Mouse (Mus musculus) liver, embryonic 13.5 days (tissue): ENCODE results near the gene Agbl5. TPM values are rescaled to one million over a fixed set of nuclear protein-coding genes. Genes with fewer than 3 reads are reported as not detected.
"Not testable (repeated sequence)": the region's sequence is repeated elsewhere in the genome, so short reads cannot be mapped to it uniquely, and the experiment has no call there.

ENCODE experiments used
- ATAC-seq: fragments of 200-750 bp; cut with Nextera tagmentation; 2 replicates; pipeline ENCODE4 v1.8.0; 2017; ENCODE audit warnings: low read depth, mild to moderate bottlenecking, moderate number of reproducible peaks, moderate library complexity
- DNase-seq: peaks from one replicate; pipeline ENCODE4 v3.0.0; 2022
- H3K27ac ChIP-seq: fragments of 300-500 bp; sonication (generic); 2 replicates; pipeline ENCODE4 v1.5.1; 2015; ENCODE audit warnings: moderate library complexity, mild to moderate bottlenecking, inconsistent platforms
- H3K27me3 ChIP-seq: fragments of 300-500 bp; sonication (generic); 2 replicates; pipeline ENCODE4 v1.6.1; 2015; ENCODE audit warnings: mild to moderate bottlenecking, inconsistent platforms
- H3K36me3 ChIP-seq: fragments of 300-500 bp; sonication (generic); 2 replicates; pipeline ENCODE4 v1.6.1; 2015; ENCODE audit warnings: mild to moderate bottlenecking, inconsistent platforms
- H3K4me1 ChIP-seq: fragments of 300-500 bp; sonication (generic); replicated peaks from 2 replicates; pipeline ENCODE4 v1.6.1; 2015; ENCODE audit warnings: inconsistent platforms
- H3K4me2 ChIP-seq: fragments of 300-500 bp; sonication (generic); 2 replicates; pipeline ENCODE4 v1.6.1; 2015; ENCODE audit warnings: inconsistent platforms, mild to moderate bottlenecking, moderate library complexity
- H3K4me3 ChIP-seq: fragments of 300-500 bp; sonication (generic); replicated peaks from 2 replicates; pipeline ENCODE4 v1.5.1; 2015; ENCODE audit warnings: mild to moderate bottlenecking, inconsistent platforms
- H3K9ac ChIP-seq: fragments of 300-500 bp; sonication (generic); 2 replicates; pipeline ENCODE4 v1.6.1; 2015; ENCODE audit warnings: mild to moderate bottlenecking, inconsistent platforms
- H3K9me3 ChIP-seq: fragments of 300-500 bp; sonication (generic); replicated peaks from 2 replicates; pipeline ENCODE4 v1.6.1; 2016; ENCODE audit warnings: inconsistent platforms
- WGBS: fragments of 180-500 bp; shearing (Covaris S2); methylation state at CpG from one replicate; pipeline ENCODE4 v1.1.7; 2015; ENCODE audit not compliant: insufficient replicate concordance; 5-methylcytosine and 5-hydroxymethylcytosine counted together
- polyA plus RNA-seq: library from polyadenylated mRNA; unstranded; fragments of >200 nt; fragmentation: Nextera tagmentation; extraction: Ambion mirVana; gene quantifications from 2 replicates; pipeline ENCODE4 v1.2.1, GENCODE M21; 2015

Gene Agbl5
- polyA plus RNA-seq, 1 experiment from 2014 or later = 4.3 TPM

DNA sequence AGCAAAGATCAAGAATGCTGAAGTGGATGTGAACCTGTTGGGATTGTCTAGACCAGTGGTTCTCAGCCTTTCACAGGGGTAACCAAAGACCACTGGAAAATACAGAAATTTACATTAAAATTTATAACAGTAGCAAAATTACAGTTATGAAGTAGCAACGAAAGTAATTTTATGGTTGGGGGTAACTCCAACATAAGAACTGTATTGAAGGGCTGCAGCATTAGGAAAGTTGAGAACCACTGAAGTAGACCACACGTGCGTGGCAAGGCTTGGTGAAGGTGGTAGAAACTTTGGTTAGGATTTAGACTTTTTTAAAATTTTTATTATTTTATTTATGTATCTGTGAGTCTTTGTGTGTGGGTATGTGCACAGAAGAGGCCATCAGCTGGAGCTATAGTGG, 20.8 kb upstream of the Agbl5 start, which contains the start of gene Tmem214:
TSS of gene Tmem214 (plus strand) at position 301 of the 400 bp plus-strand sequence.
- Histone ChIP-seq H3K36me3 (peaks cover 24% of the 10 kb centered on the region), H3K27ac (no peak within 1 kb of the TSS), H3K4me2 (peak within 1 kb of the TSS; percentile 89), H3K27me3 (no peaks in the 10 kb centered on the region), H3K4me3 (no peak within 1 kb of the TSS), H3K4me1 (peaks cover 25% of the 10 kb centered on the region), H3K9ac (0 out of 2 replicates have a peak within 1 kb of the TSS, but pooled peaks have one; percentile 94), H3K9me3 (no peaks in the 10 kb centered on the region)
- WGBS = 75% methylated on average over 3 of the region's 3 CpGs
- DNase-seq (no peak), ATAC-seq (no peak)

DNA sequence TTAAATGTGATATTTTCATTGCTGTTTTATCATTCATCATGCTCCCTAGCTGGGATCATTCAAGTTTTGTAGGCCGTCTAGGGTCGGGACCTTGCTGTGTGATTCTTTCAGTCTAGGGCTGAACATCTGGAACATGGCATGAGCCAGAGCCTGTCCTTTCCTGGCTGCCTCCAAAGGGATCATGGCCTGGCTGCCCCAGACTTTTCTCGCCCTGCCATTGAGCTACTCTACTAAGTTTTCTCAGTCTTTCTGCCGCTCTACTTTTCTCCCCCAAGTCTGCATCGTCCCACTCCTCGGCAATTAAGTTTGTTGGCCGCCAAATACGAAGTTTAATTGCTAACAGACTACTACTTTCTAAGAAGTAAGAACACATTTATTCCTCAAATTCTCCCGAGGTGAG, 19.5 kb upstream of the Agbl5 start:
- DNase-seq (no peak), ATAC-seq (no peak)
- Histone ChIP-seq H3K27me3 (no peaks in the 10 kb centered on the region), H3K9ac (peak overlapping the region; percentile 94), H3K4me3 (peak overlapping the region; percentile 91), H3K4me1 (peaks cover 25% of the 10 kb centered on the region), H3K4me2 (peak overlapping the region; percentile 89), H3K27ac (no peak overlapping the region), H3K9me3 (no peaks in the 10 kb centered on the region), H3K36me3 (peaks cover 36% of the 10 kb centered on the region)
- WGBS = 26% methylated on average over 9 of the region's 9 CpGs

DNA sequence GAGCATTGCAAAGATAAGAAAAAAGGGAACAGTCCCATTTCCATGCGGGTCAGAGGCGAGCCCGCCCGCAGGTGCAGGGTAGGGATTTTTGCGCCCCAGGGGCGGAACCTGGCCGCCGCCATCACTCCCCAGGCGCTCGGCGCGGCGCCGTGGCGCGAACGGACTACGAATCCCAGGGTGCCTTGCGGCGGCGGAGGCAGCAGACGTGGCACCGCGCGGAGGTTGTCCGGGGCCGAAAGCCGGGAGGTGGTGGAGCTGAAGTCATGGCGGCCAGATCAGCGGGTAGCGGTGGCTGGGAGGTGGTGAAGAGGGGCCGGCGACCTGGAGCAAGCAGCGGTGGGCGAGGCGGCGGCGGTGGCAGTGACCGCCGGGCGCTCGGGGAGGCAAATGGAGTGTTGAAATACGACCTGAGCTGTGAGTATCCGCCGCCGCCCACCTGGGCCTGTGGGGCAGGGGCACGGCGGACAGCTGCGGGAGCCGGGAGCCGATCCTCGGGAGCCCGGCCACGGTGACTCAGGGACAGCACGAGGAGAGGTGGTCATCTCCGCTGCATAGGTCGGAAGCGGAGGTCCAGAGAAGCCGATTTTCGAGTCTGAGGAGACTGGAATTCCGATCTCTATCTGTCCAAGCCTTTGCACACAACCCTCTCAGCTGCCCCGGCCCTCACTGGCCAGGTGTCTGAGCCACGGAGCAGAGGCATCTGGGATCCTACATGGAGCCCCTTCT, 18.9 kb upstream of the Agbl5 start:
- H3K27me3 ChIP-seq = no peaks in the 10 kb centered on the region
- peak overlapping the region; percentile 91 for H3K4me3 ChIP-seq
- H3K36me3 ChIP-seq = peaks cover 42% of the 10 kb centered on the region
- peak overlapping the region; percentile 89 for H3K4me2 ChIP-seq
- under 1% methylated on average over 63 of the region's 63 CpGs for WGBS
- H3K9ac ChIP-seq = peak overlapping the region; percentile 94
- ATAC-seq (peak; percentile 95), DNase-seq (peak; percentile 85)
- peak overlapping the region; percentile 78 for H3K27ac ChIP-seq
- H3K4me1 ChIP-seq = peaks cover 25% of the 10 kb centered on the region
- H3K9me3 ChIP-seq = no peaks in the 10 kb centered on the region

DNA sequence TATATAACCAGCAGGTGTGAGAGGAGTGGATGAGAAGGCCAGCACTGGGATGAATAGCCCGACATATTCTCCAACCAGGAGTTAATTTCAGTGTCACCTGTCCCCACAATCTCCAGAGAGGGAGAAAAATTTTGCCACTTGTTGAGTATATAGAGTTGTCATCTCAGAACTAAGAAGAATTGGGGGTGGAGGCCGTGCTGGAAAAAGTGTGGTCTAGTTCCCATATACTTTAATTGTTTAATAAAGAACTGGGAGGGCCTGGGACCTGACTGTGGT, 18.4 kb upstream of the Agbl5 start:
- Histone ChIP-seq H3K4me3 (peak overlapping the region; percentile 91), H3K36me3 (peaks cover 47% of the 10 kb centered on the region), H3K27me3 (no peaks in the 10 kb centered on the region), H3K4me2 (peak overlapping the region; percentile 89), H3K4me1 (peaks cover 25% of the 10 kb centered on the region), H3K9me3 (no peaks in the 10 kb centered on the region), H3K27ac (peak overlapping the region; percentile 78), H3K9ac (peak overlapping the region; percentile 94)
- no peak for ATAC-seq
- DNase-seq = no peak
- 15% methylated on average over 2 of the region's 2 CpGs for WGBS

DNA sequence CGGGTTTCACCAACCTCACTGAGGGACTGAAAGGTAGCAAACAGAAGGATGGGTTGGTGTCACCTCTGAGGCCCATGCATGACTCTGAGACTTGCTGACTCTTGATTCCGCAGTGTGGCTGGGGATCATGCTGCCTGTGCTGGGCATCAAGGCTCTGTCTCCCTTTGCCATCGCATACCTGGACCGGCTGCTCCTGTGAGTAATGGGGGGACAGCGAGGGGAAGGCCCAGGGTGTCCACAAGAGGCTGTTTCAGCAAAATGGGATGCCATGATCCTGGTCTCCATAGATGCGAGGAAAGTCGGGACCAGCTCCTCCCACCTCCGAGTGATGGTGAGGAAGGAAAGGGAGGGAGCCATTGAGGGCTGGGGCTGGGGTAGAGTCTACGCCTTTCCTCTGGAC, 15.9 kb upstream of the Agbl5 start:
- ATAC-seq (no peak), DNase-seq (no peak)
- Histone ChIP-seq H3K36me3 (peaks cover 72% of the 10 kb centered on the region), H3K4me3 (no peak overlapping the region), H3K27ac (no peak overlapping the region), H3K4me1 (peaks cover 25% of the 10 kb centered on the region), H3K27me3 (no peaks in the 10 kb centered on the region), H3K9ac (no peak overlapping the region), H3K9me3 (no peaks in the 10 kb centered on the region), H3K4me2 (no peak overlapping the region)
- WGBS = 86% methylated on average over 9 of the region's 9 CpGs

DNA sequence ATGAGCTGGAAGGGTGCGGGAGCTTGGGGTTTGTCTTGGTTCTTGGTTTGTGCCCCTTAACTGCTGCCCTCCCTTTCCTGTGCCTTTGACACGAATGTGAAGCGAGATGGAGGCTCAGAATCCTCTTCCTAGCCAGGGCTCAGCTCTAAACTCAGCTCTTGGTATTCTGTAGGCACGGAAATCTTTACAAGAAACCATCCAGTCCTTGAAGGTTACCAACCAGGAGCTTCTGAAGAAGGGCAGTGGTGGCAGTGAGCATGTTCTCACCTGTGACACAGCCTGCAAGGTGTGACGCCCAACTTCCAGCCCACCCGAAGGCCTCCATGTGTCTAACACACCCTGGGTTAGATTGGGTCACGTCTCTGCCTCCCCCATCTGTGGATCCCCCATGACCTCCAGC, 14.1 kb upstream of the Agbl5 start:
- no peaks in the 10 kb centered on the region for H3K9me3 ChIP-seq
- H3K36me3 ChIP-seq = peaks cover 78% of the 10 kb centered on the region
- H3K9ac ChIP-seq = no peak overlapping the region
- WGBS = 80% methylated on average over 7 of the region's 7 CpGs
- peaks cover 19% of the 10 kb centered on the region for H3K4me1 ChIP-seq
- ATAC-seq (no peak), DNase-seq (no peak)
- no peaks in the 10 kb centered on the region for H3K27me3 ChIP-seq
- no peak overlapping the region for H3K27ac ChIP-seq
- H3K4me3 ChIP-seq = no peak overlapping the region
- H3K4me2 ChIP-seq = no peak overlapping the region

DNA sequence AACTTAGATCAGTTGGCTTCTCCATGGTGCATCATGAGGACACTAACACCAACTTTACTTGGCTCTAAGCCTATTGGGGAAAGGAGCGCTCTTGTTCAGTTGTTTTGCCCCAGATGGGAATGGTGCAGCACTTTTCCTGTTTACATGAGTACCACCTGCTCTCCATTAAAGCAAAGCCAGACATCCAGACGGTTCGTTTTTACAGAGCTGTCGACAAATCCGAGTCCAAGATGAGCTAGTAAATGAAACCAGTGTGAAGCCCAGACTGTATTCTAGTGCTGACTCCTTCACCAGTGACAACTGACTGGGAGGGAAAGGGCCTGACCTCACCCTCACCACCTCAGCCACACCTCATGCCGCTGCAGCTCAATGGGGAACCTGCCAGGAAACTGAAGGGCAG, 9.9 kb upstream of the Agbl5 start:
- Histone ChIP-seq H3K27me3 (no peaks in the 10 kb centered on the region), H3K9ac (no peak overlapping the region), H3K4me3 (no peak overlapping the region), H3K4me1 (no peaks in the 10 kb centered on the region), H3K36me3 (peaks cover 46% of the 10 kb centered on the region), H3K4me2 (no peak overlapping the region), H3K27ac (no peak overlapping the region), H3K9me3 (no peaks in the 10 kb centered on the region)
- WGBS = 59% methylated on average over 6 of the region's 6 CpGs
- ATAC-seq (no peak), DNase-seq (no peak)

DNA sequence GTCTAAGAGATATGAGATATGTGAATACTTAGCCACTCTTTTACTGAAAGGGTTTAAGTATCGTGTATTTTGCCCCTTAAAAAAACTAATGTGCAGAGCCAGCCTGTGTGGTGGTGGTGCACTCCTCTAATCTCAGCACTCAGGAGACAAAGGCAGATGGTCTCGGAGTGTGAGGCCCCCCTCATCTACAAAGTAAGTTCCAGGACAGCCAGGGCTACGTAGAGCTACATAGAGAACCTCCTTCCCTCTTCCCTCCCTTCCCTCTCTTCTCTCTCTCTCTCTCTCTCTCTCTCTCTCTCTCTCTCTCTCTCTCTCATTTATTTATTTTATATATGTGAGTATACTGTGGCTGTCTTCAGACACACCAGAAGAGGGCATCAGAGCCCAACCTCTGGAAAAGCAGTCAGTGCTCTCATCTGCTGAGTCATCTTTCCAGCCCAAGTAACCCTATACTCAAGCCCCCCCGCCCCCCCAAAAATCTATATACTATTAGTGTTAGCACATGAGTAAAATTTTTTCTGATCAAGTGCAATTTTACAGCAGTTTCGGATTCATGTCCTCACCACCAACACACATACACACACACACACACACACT, 9.0 kb upstream of the Agbl5 start:
- Histone ChIP-seq H3K4me1 (no peaks in the 10 kb centered on the region), H3K27me3 (no peaks in the 10 kb centered on the region), H3K36me3 (peaks cover 37% of the 10 kb centered on the region), H3K9me3 (no peaks in the 10 kb centered on the region), H3K27ac (no peak overlapping the region), H3K4me2 (no peak overlapping the region), H3K4me3 (no peak overlapping the region), H3K9ac (no peak overlapping the region)
- DNase-seq (no peak), ATAC-seq (no peak)
- 70% methylated on average over 5 of the region's 5 CpGs for WGBS

DNA sequence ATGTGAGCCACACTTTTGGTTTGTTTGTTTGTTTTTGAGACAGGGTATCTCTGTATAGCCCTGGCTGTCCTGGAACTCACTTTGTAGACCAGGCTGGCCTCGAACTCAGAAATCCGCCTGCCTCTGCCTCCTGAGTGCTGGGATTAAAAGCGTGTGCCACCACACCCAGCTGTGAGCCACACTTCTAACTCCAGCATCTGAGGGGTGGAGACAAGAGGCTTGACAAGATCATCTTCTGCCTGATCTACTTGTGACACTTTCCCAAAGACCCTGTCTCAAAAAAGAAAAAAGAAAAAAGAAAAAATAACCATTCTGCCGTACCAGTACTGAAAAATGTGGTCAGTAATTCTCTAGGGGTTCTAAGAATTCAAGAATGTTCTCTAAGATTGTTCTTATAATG, 6.7 kb upstream of the Agbl5 start:
- H3K9ac ChIP-seq, ATAC-seq, H3K9me3 ChIP-seq, H3K27me3 ChIP-seq, DNase-seq, H3K4me3 ChIP-seq, H3K4me2 ChIP-seq, H3K27ac ChIP-seq: not testable (repeated sequence)
- Histone ChIP-seq H3K4me1 (peaks cover 14% of the 10 kb centered on the region), H3K36me3 (peaks cover 13% of the 10 kb centered on the region)
- 72% methylated on average over 4 of the region's 4 CpGs for WGBS

DNA sequence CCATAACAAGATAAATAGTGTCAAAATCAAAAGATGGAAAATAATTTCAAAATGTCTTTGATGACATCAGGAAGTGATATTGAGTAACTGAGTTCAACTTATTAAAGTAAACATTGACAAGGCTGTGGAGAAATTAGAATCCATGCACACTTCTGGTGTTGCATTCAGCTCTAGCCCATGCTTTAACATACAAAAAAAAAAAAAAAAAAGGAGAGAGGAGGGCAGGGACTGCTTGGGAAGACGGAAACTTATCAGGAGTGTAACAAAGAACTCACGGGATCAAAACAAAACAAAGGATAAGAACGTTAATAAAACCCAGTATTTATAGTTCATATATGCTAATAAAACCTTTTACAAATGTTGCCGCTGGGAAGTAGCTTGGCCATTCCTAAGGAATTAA, 2.3 kb upstream of the Agbl5 start:
- ATAC-seq (no peak), DNase-seq (no peak)
- Histone ChIP-seq H3K27ac (no peak overlapping the region; the same call in 1 of the 2 replicates), H3K9ac (no peak overlapping the region; the same call in 1 of the 2 replicates), H3K4me3 (no peak overlapping the region), H3K27me3 (no peaks in the 10 kb centered on the region), H3K4me1 (peaks cover 37% of the 10 kb centered on the region), H3K36me3 (0 out of 2 replicates have a peak, but pooled peaks cover 6% of the 10 kb centered on the region), H3K9me3 (no peaks in the 10 kb centered on the region), H3K4me2 (peak overlapping the region; percentile 91)
- WGBS = 57% methylated on average over 4 of the region's 4 CpGs

DNA sequence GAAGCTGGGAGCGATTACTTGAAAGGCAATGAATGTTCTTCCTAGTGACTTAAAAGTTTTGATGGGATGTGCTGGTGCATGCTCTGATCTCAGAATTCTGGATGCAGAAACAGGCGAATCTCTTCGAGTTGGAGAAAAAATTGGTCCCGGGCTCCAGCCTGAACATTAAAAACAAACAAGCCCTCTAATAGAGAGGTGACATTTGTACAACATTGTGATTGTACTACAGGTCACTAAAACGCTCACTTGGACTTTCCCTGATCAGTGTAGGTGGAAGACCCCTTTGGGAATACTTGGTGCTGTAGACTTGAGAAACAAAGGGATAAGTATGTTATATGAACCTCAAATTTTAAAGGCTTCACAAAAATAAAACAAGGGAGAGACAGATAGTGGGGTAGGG, 1.8 kb upstream of the Agbl5 start:
- DNase-seq (no peak), ATAC-seq (no peak)
- Histone ChIP-seq H3K4me1 (peaks cover 37% of the 10 kb centered on the region), H3K36me3 (peaks cover 10% of the 10 kb centered on the region), H3K27ac (peak overlapping the region; percentile 92), H3K4me2 (peak overlapping the region; percentile 91), H3K9me3 (no peaks in the 10 kb centered on the region), H3K9ac (peak overlapping the region; percentile 83), H3K4me3 (peak overlapping the region; percentile 81), H3K27me3 (no peaks in the 10 kb centered on the region)
- 39% methylated on average over 5 of the region's 5 CpGs for WGBS

DNA sequence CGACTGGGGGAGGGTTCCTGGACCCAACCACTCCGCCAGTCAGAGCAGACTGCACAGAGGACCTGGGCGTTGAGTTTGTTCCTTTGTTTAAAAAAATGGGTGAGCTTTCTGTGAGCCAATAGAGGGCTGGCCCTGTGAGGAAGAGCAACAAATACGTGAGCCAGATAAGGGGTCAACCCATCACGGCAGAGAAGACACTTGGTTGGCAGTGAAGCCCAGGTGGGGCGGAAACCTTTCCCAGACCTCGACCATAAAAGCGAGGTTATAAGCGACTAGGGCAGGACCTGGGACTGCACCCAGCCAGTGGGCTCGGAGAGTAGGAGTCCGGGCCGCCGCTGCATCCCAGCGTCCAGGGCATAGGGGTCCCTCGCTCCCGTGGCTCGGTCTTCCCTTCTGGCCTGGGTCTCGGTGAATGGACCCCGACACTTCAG, 1.1 kb upstream of the Agbl5 start:
- Histone ChIP-seq H3K27ac (peak overlapping the region; percentile 92), H3K36me3 (peaks cover 16% of the 10 kb centered on the region), H3K4me2 (peak overlapping the region; percentile 91), H3K4me1 (peaks cover 37% of the 10 kb centered on the region), H3K27me3 (no peaks in the 10 kb centered on the region), H3K4me3 (peak overlapping the region; percentile 81), H3K9ac (peak overlapping the region; percentile 83), H3K9me3 (no peaks in the 10 kb centered on the region)
- DNase-seq (peak; percentile 76), ATAC-seq (peak; percentile 63)
- under 1% methylated on average over 19 of the region's 19 CpGs for whole genome bisulfite sequencing
